Mouse (Mus musculus) embryonic facial prominence, embryonic 12.5 days (tissue): ENCODE data around the gene Gcnt3. TPM values are rescaled to one million over a fixed set of nuclear protein-coding genes. Genes with fewer than 3 reads are reported as not detected.

ENCODE experiments used
- ATAC-seq: fragments of 200-750 bp; cut with Nextera tagmentation; 2 replicates; pipeline ENCODE4 v1.8.0; 2017; ENCODE audit not compliant: insufficient number of reproducible peaks, insufficient read depth, low FRiP score, low TSS enrichment
- H3K27ac ChIP-seq: fragments of 300-500 bp; sonication (generic); 2 replicates; pipeline ENCODE4 v1.5.1; 2016; ENCODE audit warnings: mild to moderate bottlenecking
- H3K27me3 ChIP-seq: fragments of 300-500 bp; sonication (generic); 2 replicates; pipeline ENCODE4 v1.6.1; 2016; ENCODE audit warnings: mild to moderate bottlenecking, moderate library complexity
- H3K36me3 ChIP-seq: fragments of 300-500 bp; sonication (generic); 2 replicates; pipeline ENCODE4 v1.6.1; 2016; ENCODE audit warnings: mild to moderate bottlenecking
- H3K4me1 ChIP-seq: fragments of 300-500 bp; sonication (generic); 2 replicates; pipeline ENCODE4 v1.6.1; 2016
- H3K4me2 ChIP-seq: fragments of 300-500 bp; sonication (generic); replicated peaks from 2 replicates; pipeline ENCODE4 v1.6.1; 2016; ENCODE audit warnings: mild to moderate bottlenecking, moderate library complexity
- H3K4me3 ChIP-seq: fragments of 300-500 bp; sonication (generic); 2 replicates; pipeline ENCODE4 v1.5.1; 2016; ENCODE audit warnings: mild to moderate bottlenecking
- H3K9ac ChIP-seq: fragments of 300-500 bp; sonication (generic); 2 replicates; pipeline ENCODE4 v1.6.1; 2016; ENCODE audit warnings: mild to moderate bottlenecking, moderate library complexity
- H3K9me3 ChIP-seq: fragments of 300-500 bp; sonication (generic); 2 replicates; pipeline ENCODE4 v1.6.1; 2016; ENCODE audit warnings: mild to moderate bottlenecking, moderate library complexity
- WGBS: fragments of 180-500 bp; shearing (Covaris S2); methylation state at CpG from one replicate; pipeline ENCODE4 v1.1.7; 2016; 5-methylcytosine and 5-hydroxymethylcytosine counted together
- polyA plus RNA-seq: library from polyadenylated mRNA; unstranded; fragments of >200 nt; fragmentation: Nextera tagmentation; extraction: Ambion mirVana; gene quantifications from 2 replicates; pipeline ENCODE4 v1.2.1, GENCODE M21; 2016

The Gcnt3 gene
- not detected in 2 replicates for polyA plus RNA-seq

GRCm38 (mm10) chr9:70037988-70038387 is at the start of gene Gcnt3:
Gene Gcnt3, minus strand, starts transcription at chr9:70038088.
- H3K27me3 ChIP-seq = no peaks in the 10 kb centered on the region
- no peak within 1 kb of the TSS for H3K27ac ChIP-seq
- no peak within 1 kb of the TSS for H3K4me2 ChIP-seq
- H3K36me3 ChIP-seq = no peaks in the 10 kb centered on the region
- H3K9me3 ChIP-seq = no peaks in the 10 kb centered on the region
- 77% methylated on average over 7 of the region's 7 CpGs for WGBS
- no peaks in the 10 kb centered on the region for H3K4me1 ChIP-seq
- ATAC-seq = no peak
- H3K9ac ChIP-seq = no peak within 1 kb of the TSS
- no peak within 1 kb of the TSS for H3K4me3 ChIP-seq

- H3K27ac ChIP-seq = no peak overlapping the region
- ATAC-seq = no peak
- no peak overlapping the region for H3K4me3 ChIP-seq
- H3K9ac ChIP-seq = no peak overlapping the region
- H3K4me1 ChIP-seq = peaks cover 5% of the 10 kb centered on the region; the same call in 1 of the 2 replicates
- H3K27me3 ChIP-seq = no peaks in the 10 kb centered on the region
- 66% methylated on average over 5 of the region's 5 CpGs for WGBS
- H3K4me2 ChIP-seq = no peak overlapping the region
- H3K9me3 ChIP-seq = no peaks in the 10 kb centered on the region
- H3K36me3 ChIP-seq = no peaks in the 10 kb centered on the region
Measured at GRCm38 (mm10) chr9:70087379-70087778, 49.5 kb upstream of the Gcnt3 start.

GRCm38 (mm10) chr9:70086091-70086490 is 48.2 kb upstream of the Gcnt3 start:
- Histone ChIP-seq H3K9me3 (no peaks in the 10 kb centered on the region), H3K4me3 (no peak overlapping the region), H3K9ac (no peak overlapping the region), H3K27me3 (no peaks in the 10 kb centered on the region), H3K4me1 (peaks cover 5% of the 10 kb centered on the region; the same call in 1 of the 2 replicates), H3K36me3 (no peaks in the 10 kb centered on the region), H3K4me2 (no peak overlapping the region), H3K27ac (no peak overlapping the region)
- ATAC-seq = no peak
- 45% methylated on average over 6 of the region's 6 CpGs for WGBS

GRCm38 (mm10) chr9:70084107-70084506 is 46.2 kb upstream of the Gcnt3 start:
- 54% methylated on average over 11 of the region's 11 CpGs for WGBS
- Histone ChIP-seq H3K9ac (no peak overlapping the region), H3K9me3 (no peaks in the 10 kb centered on the region)

GRCm38 (mm10) chr9:70082357-70083204 is 44.7 kb upstream of the Gcnt3 start:
- Histone ChIP-seq H3K9ac (no peak overlapping the region), H3K36me3 (no peaks in the 10 kb centered on the region), H3K27me3 (no peaks in the 10 kb centered on the region), H3K4me1 (no peaks in the 10 kb centered on the region; the same call in 1 of the 2 replicates), H3K9me3 (no peaks in the 10 kb centered on the region), H3K27ac (no peak overlapping the region), H3K4me2 (no peak overlapping the region), H3K4me3 (no peak overlapping the region)
- no peak for ATAC-seq
- WGBS = 62% methylated on average over 25 of the region's 25 CpGs

More at GRCm38 (mm10) chr9:70084107-70084506, 46.2 kb upstream of the Gcnt3 start:
- Histone ChIP-seq H3K4me2 (no peak overlapping the region), H3K36me3 (no peaks in the 10 kb centered on the region), H3K27me3 (no peaks in the 10 kb centered on the region), H3K4me1 (peaks cover 5% of the 10 kb centered on the region; the same call in 1 of the 2 replicates), H3K4me3 (no peak overlapping the region), H3K27ac (no peak overlapping the region)
- no peak for ATAC-seq

GRCm38 (mm10) chr9:70081767-70082166 is 43.9 kb upstream of the Gcnt3 start:
- H3K4me2 ChIP-seq = no peak overlapping the region
- no peaks in the 10 kb centered on the region for H3K36me3 ChIP-seq
- no peak overlapping the region for H3K4me3 ChIP-seq
- H3K9ac ChIP-seq = no peak overlapping the region
- ATAC-seq = no peak
- 92% methylated on average over 7 of the region's 7 CpGs for WGBS
- no peaks in the 10 kb centered on the region; the same call in 1 of the 2 replicates for H3K4me1 ChIP-seq
- no peaks in the 10 kb centered on the region for H3K27me3 ChIP-seq
- H3K27ac ChIP-seq = no peak overlapping the region
- no peaks in the 10 kb centered on the region for H3K9me3 ChIP-seq

GRCm38 (mm10) chr9:70080976-70081375 is 43.1 kb upstream of the Gcnt3 start:
- 73% methylated on average over 2 of the region's 2 CpGs for WGBS
- no peak overlapping the region for H3K27ac ChIP-seq

GRCm38 (mm10) chr9:70080027-70080800 is 42.3 kb upstream of the Gcnt3 start:
- no peaks in the 10 kb centered on the region for H3K9me3 ChIP-seq
- no peak overlapping the region for H3K4me2 ChIP-seq
- no peak overlapping the region for H3K9ac ChIP-seq
- H3K27ac ChIP-seq = no peak overlapping the region
- no peak overlapping the region for H3K4me3 ChIP-seq
- H3K36me3 ChIP-seq = no peaks in the 10 kb centered on the region
- H3K27me3 ChIP-seq = no peaks in the 10 kb centered on the region
- 87% methylated on average over 9 of the region's 9 CpGs for WGBS
- no peak for ATAC-seq
- no peaks in the 10 kb centered on the region for H3K4me1 ChIP-seq

More at GRCm38 (mm10) chr9:70080976-70081375, 43.1 kb upstream of the Gcnt3 start:
- H3K27me3 ChIP-seq = no peaks in the 10 kb centered on the region
- no peaks in the 10 kb centered on the region for H3K36me3 ChIP-seq
- H3K4me3 ChIP-seq = no peak overlapping the region
- no peak overlapping the region for H3K4me2 ChIP-seq
- H3K4me1 ChIP-seq = no peaks in the 10 kb centered on the region
- no peaks in the 10 kb centered on the region for H3K9me3 ChIP-seq
- no peak overlapping the region for H3K9ac ChIP-seq
- ATAC-seq = no peak

- H3K36me3 ChIP-seq = no peaks in the 10 kb centered on the region
- H3K27me3 ChIP-seq = no peaks in the 10 kb centered on the region
- 86% methylated on average over 3 of the region's 3 CpGs for WGBS
- no peak overlapping the region for H3K4me3 ChIP-seq
- H3K27ac ChIP-seq = no peak overlapping the region
- no peak overlapping the region for H3K4me2 ChIP-seq
- no peaks in the 10 kb centered on the region for H3K4me1 ChIP-seq
- ATAC-seq = no peak
- no peaks in the 10 kb centered on the region for H3K9me3 ChIP-seq
- no peak overlapping the region for H3K9ac ChIP-seq
Measured at GRCm38 (mm10) chr9:70078034-70078433, 40.1 kb upstream of the Gcnt3 start.

GRCm38 (mm10) chr9:70077170-70077569 is 39.3 kb upstream of the Gcnt3 start:
- Histone ChIP-seq H3K4me2 (no peak overlapping the region), H3K36me3 (no peaks in the 10 kb centered on the region), H3K9ac (no peak overlapping the region), H3K9me3 (no peaks in the 10 kb centered on the region), H3K27me3 (no peaks in the 10 kb centered on the region), H3K4me3 (no peak overlapping the region), H3K27ac (no peak overlapping the region), H3K4me1 (no peaks in the 10 kb centered on the region)
- no peak for ATAC-seq
- WGBS = 64% methylated on average over 7 of the region's 7 CpGs

GRCm38 (mm10) chr9:70072387-70072786 is 34.5 kb upstream of the Gcnt3 start:
- WGBS = 84% methylated on average over 8 of the region's 8 CpGs
- Histone ChIP-seq H3K36me3 (no peaks in the 10 kb centered on the region), H3K27me3 (no peaks in the 10 kb centered on the region), H3K9ac (no peak overlapping the region), H3K4me3 (no peak overlapping the region), H3K4me1 (no peaks in the 10 kb centered on the region), H3K9me3 (no peaks in the 10 kb centered on the region), H3K4me2 (no peak overlapping the region), H3K27ac (no peak overlapping the region)
- no peak for ATAC-seq
